Mouse (Mus musculus): ENCODE measurements around the gene Ghr.

GRCm38 (mm10) chr15:3395700-3396099, 187.6 kb downstream of the Ghr start:
- TF ChIP-seq CTCF (IDR thresholded peaks at IDR 0.05; ENCODE audit: low read depth): no peak
- no peak for TF ChIP-seq EP300 (IDR thresholded peaks at IDR 0.05; ENCODE audit: low read depth)
